Mouse (Mus musculus) liver, embryonic 15.5 days (tissue): ENCODE results near the gene Rbl2. TPM values are rescaled to one million over a fixed set of nuclear protein-coding genes. Genes with fewer than 3 reads are reported as not detected.

Source experiments
- ATAC-seq: fragments of 200-750 bp; cut with Nextera tagmentation; 2 replicates; pipeline ENCODE4 v1.8.0; 2017; ENCODE audit warnings: moderate number of reproducible peaks, mild to moderate bottlenecking, moderate library complexity; ENCODE audit not compliant: insufficient read depth
- H3K27ac ChIP-seq: fragments of 300-500 bp; sonication (generic); replicated peaks from 2 replicates; pipeline ENCODE4 v1.5.1; 2015; ENCODE audit warnings: mild to moderate bottlenecking, inconsistent platforms
- H3K27me3 ChIP-seq: fragments of 300-500 bp; sonication (generic); 2 replicates; pipeline ENCODE4 v1.6.1; 2015; ENCODE audit warnings: mild to moderate bottlenecking, inconsistent platforms
- H3K36me3 ChIP-seq: fragments of 300-500 bp; sonication (generic); replicated peaks from 2 replicates; pipeline ENCODE4 v1.6.1; 2015; ENCODE audit warnings: moderate library complexity, mild to moderate bottlenecking, inconsistent platforms
- H3K4me1 ChIP-seq: fragments of 300-500 bp; sonication (generic); replicated peaks from 2 replicates; pipeline ENCODE4 v1.6.1; 2015; ENCODE audit warnings: inconsistent platforms
- H3K4me2 ChIP-seq: fragments of 300-500 bp; sonication (generic); 2 replicates; pipeline ENCODE4 v1.6.1; 2015; ENCODE audit warnings: moderate library complexity, mild to moderate bottlenecking, inconsistent platforms
- H3K4me3 ChIP-seq: fragments of 300-500 bp; sonication (generic); replicated peaks from 2 replicates; pipeline ENCODE4 v1.5.1; 2015; ENCODE audit warnings: mild to moderate bottlenecking, inconsistent platforms
- H3K9ac ChIP-seq: fragments of 300-500 bp; sonication (generic); 2 replicates; pipeline ENCODE4 v1.6.1; 2015; ENCODE audit warnings: moderate library complexity, mild to moderate bottlenecking, inconsistent platforms
- H3K9me3 ChIP-seq: fragments of 300-500 bp; sonication (generic); replicated peaks from 2 replicates; pipeline ENCODE4 v1.6.1; 2016; ENCODE audit warnings: inconsistent platforms
- WGBS: fragments of 180-500 bp; shearing (Covaris S2); methylation state at CpG from one replicate; pipeline ENCODE4 v1.1.7; 2015; ENCODE audit warnings: mixed read lengths; ENCODE audit not compliant: insufficient replicate concordance; 5-methylcytosine and 5-hydroxymethylcytosine counted together
- polyA plus RNA-seq: library from polyadenylated mRNA; unstranded; fragments of >200 nt; fragmentation: Nextera tagmentation; extraction: Ambion mirVana; gene quantifications from 2 replicates; pipeline ENCODE4 v1.2.1, GENCODE M21; 2015

The Rbl2 gene
- polyA plus RNA-seq: 5.3 and 5.4 TPM in 2 replicates

GRCm38 (mm10) chr8:91069834-91070233 lies at the start of gene Rbl2:
Gene Rbl2 (plus strand): TSS chr8:91070057.
- Histone ChIP-seq H3K4me3 (peak within 1 kb of the TSS; percentile 91), H3K27ac (peak within 1 kb of the TSS; percentile 92), H3K9ac (peak within 1 kb of the TSS; percentile 84), H3K27me3 (no peaks in the 10 kb centered on the region), H3K36me3 (no peaks in the 10 kb centered on the region; the same call in 1 of the 2 replicates), H3K4me1 (peaks cover 27% of the 10 kb centered on the region), H3K9me3 (no peaks in the 10 kb centered on the region), H3K4me2 (peak within 1 kb of the TSS; percentile 85)
- 0% methylated on average over 25 of the region's 25 CpGs for WGBS
- peak; percentile 94 for ATAC-seq

GRCm38 (mm10) chr8:91034417-91034816 lies 35.4 kb upstream of the Rbl2 start:
- H3K36me3 ChIP-seq: peaks cover 57% of the 10 kb centered on the region
- no peak overlapping the region for H3K9ac ChIP-seq
- 80% methylated on average over 6 of the region's 6 CpGs for WGBS
- no peaks in the 10 kb centered on the region for H3K27me3 ChIP-seq
- no peak overlapping the region for H3K4me3 ChIP-seq
- ATAC-seq: no peak
- no peaks in the 10 kb centered on the region for H3K9me3 ChIP-seq
- H3K4me2 ChIP-seq: no peak overlapping the region
- H3K27ac ChIP-seq: no peak overlapping the region
- no peaks in the 10 kb centered on the region for H3K4me1 ChIP-seq

DNA sequence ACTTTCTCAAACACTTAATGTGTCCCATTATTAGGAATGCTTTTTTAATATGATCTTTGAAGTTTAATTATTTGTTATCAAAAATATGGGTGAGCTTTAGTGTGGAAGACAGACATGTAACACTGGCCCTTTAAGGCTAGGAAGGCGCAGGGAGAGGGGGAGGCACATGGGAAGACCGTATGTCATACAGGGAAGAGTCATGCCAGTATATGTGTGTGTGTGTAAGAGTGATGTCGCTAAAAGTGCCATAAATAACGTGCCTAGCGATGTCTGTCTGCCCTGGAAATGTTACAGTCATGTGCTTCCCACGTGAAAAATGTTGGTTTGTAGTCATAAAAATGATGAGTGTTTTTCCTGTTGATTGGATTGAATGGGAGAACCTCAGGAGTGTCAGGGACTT lies 33.0 kb upstream of the Rbl2 start:
- Histone ChIP-seq H3K4me1 (no peaks in the 10 kb centered on the region), H3K9me3 (no peaks in the 10 kb centered on the region), H3K4me3 (no peak overlapping the region), H3K9ac (no peak overlapping the region), H3K36me3 (peaks cover 61% of the 10 kb centered on the region), H3K27me3 (no peaks in the 10 kb centered on the region), H3K27ac (no peak overlapping the region), H3K4me2 (no peak overlapping the region)
- ATAC-seq: no peak
- 71% methylated on average over 6 of the region's 6 CpGs for WGBS

DNA sequence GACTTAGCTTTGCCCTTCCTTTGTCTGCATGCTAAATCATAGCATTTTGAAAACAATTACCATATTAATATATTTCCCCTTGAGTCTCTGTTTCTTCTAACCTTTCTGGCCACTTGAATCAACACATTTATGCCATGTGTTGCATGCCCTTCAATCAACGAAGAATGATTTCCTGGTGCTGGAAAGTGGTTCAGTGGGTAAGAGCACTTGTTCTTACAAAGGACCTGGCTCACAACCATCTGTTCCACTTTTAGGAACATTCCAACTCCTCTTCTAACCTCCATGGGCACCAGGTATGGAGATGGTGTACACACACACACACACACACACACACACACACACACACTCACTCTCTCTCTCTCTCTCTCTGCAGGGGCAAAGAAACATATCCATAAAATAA lies 31.2 kb upstream of the Rbl2 start:
- Histone ChIP-seq H3K4me3 (no peak overlapping the region), H3K4me1 (no peaks in the 10 kb centered on the region), H3K27me3 (no peaks in the 10 kb centered on the region), H3K4me2 (no peak overlapping the region), H3K27ac (no peak overlapping the region), H3K9ac (no peak overlapping the region), H3K36me3 (peaks cover 68% of the 10 kb centered on the region), H3K9me3 (no peaks in the 10 kb centered on the region)
- WGBS: 89% methylated on average over 1 of the region's 1 CpGs
- no peak for ATAC-seq

DNA sequence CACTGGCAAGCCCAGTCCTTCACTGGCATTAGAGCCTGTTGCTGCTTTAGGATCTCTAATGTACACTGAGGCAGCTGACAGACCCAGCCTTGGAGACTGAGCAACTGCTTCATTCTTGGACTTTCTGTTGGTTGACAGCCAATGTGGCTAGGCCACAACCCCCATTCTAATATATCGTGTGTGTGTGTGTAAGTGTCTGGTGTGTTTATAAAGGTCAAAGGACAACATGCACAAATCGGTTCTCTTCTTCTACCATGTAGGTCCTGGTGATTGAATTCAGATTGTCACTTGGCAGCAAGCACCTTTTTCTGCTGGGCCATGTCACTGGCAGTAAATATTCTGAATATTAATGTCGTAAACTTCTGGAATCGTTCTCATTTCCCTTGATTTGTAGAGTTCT lies 23.5 kb upstream of the Rbl2 start:
- ATAC-seq: no peak
- Histone ChIP-seq H3K4me3 (no peak overlapping the region), H3K36me3 (peaks cover 48% of the 10 kb centered on the region), H3K9me3 (no peaks in the 10 kb centered on the region), H3K27me3 (no peaks in the 10 kb centered on the region), H3K9ac (no peak overlapping the region), H3K4me1 (0 out of 2 replicates have a peak, but pooled peaks cover 3% of the 10 kb centered on the region), H3K27ac (no peak overlapping the region), H3K4me2 (no peak overlapping the region)
- 72% methylated on average over 4 of the region's 4 CpGs for WGBS

- WGBS: 53% methylated on average over 8 of the region's 8 CpGs
Measured at GRCm38 (mm10) chr8:91051037-91051436, 18.8 kb upstream of the Rbl2 start.

GRCm38 (mm10) chr8:91054418-91054817 lies 15.4 kb upstream of the Rbl2 start:
- no peak for ATAC-seq
- Histone ChIP-seq H3K9ac (no peak overlapping the region), H3K9me3 (no peaks in the 10 kb centered on the region), H3K36me3 (peaks cover 18% of the 10 kb centered on the region), H3K27me3 (no peaks in the 10 kb centered on the region), H3K4me1 (0 out of 2 replicates have a peak, but pooled peaks cover 3% of the 10 kb centered on the region), H3K27ac (no peak overlapping the region), H3K4me2 (no peak overlapping the region), H3K4me3 (no peak overlapping the region)
- 73% methylated on average over 4 of the region's 4 CpGs for WGBS

More at GRCm38 (mm10) chr8:91051037-91051436, 18.8 kb upstream of the Rbl2 start:
- no peak for ATAC-seq
- Histone ChIP-seq H3K4me3 (no peak overlapping the region), H3K36me3 (peaks cover 24% of the 10 kb centered on the region), H3K27me3 (no peaks in the 10 kb centered on the region), H3K9me3 (no peaks in the 10 kb centered on the region), H3K4me1 (0 out of 2 replicates have a peak, but pooled peaks cover 3% of the 10 kb centered on the region), H3K4me2 (no peak overlapping the region), H3K27ac (no peak overlapping the region), H3K9ac (no peak overlapping the region)

DNA sequence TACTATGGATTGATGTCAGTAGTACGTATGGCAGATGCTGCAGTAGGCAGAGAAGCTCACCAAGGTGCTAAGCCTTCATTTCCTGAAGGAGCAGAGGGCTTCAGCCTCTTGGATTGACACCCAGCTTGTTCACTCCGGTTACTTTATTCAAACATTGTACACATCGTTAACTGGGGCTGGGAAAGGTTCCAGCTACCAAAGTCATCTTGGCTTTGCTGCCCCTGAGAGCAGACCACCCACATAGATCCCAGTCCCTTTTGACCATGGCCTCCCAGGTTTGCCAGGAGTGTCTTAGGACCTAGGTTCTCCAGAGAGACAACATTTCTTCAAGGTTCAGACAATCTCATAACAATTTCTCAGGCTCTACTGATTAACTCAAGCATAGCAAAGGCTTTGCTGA lies 13.0 kb upstream of the Rbl2 start:
- WGBS: 65% methylated on average over 3 of the region's 3 CpGs
- ATAC-seq: no peak
- Histone ChIP-seq H3K27ac (no peak overlapping the region), H3K9ac (no peak overlapping the region), H3K36me3 (peaks cover 3% of the 10 kb centered on the region), H3K4me3 (no peak overlapping the region), H3K27me3 (no peaks in the 10 kb centered on the region), H3K4me1 (peaks cover 5% of the 10 kb centered on the region), H3K4me2 (no peak overlapping the region), H3K9me3 (no peaks in the 10 kb centered on the region)

DNA sequence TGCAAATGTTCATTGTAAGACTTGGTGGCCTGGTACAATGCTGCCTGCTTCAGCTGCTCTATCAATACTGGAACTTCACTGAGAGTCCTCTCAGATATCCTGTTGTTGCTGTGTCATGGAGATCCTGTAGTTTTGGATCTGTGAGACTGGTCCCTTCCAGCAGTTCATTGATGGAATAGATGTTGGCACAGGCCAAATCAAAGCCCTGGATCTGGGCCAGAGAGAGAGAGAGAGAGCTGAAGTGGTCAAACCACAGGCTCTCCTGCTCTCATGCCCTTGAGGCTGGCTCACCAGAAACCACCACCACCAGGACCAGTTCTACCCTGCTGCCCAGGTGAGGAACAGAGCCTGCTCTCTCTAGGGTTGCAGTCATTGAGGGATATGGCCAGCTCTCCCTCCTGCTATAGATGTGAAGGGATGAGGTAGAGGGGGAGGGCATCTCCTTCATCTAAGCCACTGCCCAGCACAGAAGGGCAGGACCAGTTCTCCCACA lies 10.7 kb upstream of the Rbl2 start:
- no peak for ATAC-seq
- Histone ChIP-seq H3K9me3 (no peaks in the 10 kb centered on the region), H3K4me3 (no peak overlapping the region), H3K27ac (no peak overlapping the region), H3K9ac (no peak overlapping the region), H3K4me2 (no peak overlapping the region), H3K4me1 (peaks cover 5% of the 10 kb centered on the region), H3K36me3 (no peaks in the 10 kb centered on the region), H3K27me3 (no peaks in the 10 kb centered on the region)

DNA sequence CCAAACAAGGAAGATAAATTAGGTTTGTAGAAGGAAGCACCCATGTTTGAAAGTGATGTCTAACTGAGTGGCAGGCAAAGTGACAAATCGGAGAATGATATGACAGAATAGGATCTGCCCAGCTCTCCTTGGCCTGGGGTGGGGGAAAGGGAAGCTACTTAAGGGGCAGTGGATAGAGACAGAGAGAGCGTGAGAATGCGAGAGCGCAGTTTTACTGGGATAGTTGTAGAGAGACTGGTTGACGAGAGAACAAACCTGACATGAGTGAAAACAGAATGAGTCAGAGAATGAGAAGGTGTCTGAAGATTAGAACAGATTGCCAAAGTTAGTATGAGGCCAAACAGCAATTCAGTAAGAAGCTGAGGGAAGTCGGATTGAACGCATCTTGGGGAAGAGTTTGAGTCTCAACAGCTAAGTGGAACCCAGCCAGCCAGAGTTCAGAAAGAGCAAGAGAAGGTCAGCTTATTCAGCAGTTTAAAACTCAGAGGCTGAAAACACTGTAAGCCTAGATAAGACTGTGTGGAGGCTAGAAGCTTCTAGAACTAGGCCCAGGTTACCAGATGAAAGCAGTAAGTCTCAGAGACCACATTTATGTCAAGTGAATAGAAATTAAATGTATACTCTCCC lies 9.9 kb upstream of the Rbl2 start:
- no peak for ATAC-seq
- WGBS: 75% methylated on average over 7 of the region's 7 CpGs

GRCm38 (mm10) chr8:91060555-91061471 lies 9.0 kb upstream of the Rbl2 start:
- H3K9me3 ChIP-seq: no peaks in the 10 kb centered on the region
- H3K9ac ChIP-seq: no peak overlapping the region
- H3K4me3 ChIP-seq: peak overlapping the region; percentile 13; the same call in 1 of the 2 replicates
- no peaks in the 10 kb centered on the region for H3K27me3 ChIP-seq
- no peak overlapping the region for H3K27ac ChIP-seq
- peak overlapping the region; percentile 52 for H3K4me2 ChIP-seq
- WGBS: 55% methylated on average over 19 of the region's 19 CpGs
- ATAC-seq: peak; percentile 78
- peaks cover 5% of the 10 kb centered on the region for H3K4me1 ChIP-seq
- H3K36me3 ChIP-seq: no peaks in the 10 kb centered on the region

More for the DNA sequence above, 9.9 kb upstream of the Rbl2 start:
- H3K36me3 ChIP-seq: no peaks in the 10 kb centered on the region
- no peak overlapping the region for H3K4me3 ChIP-seq
- no peak overlapping the region for H3K27ac ChIP-seq
- H3K4me1 ChIP-seq: peaks cover 5% of the 10 kb centered on the region
- no peak overlapping the region for H3K9ac ChIP-seq
- H3K27me3 ChIP-seq: no peaks in the 10 kb centered on the region
- no peaks in the 10 kb centered on the region for H3K9me3 ChIP-seq
- H3K4me2 ChIP-seq: no peak overlapping the region
